Mouse (Mus musculus) midbrain, embryonic 11.5 days (tissue): ENCODE results near the gene Siae. TPM values are rescaled to one million over a fixed set of nuclear protein-coding genes. Genes with fewer than 3 reads are reported as not detected.

Experiments used
- ATAC-seq: fragments of 200-750 bp; cut with Nextera tagmentation; 2 replicates; pipeline ENCODE4 v1.8.0; 2017; ENCODE audit warnings: moderate TSS enrichment, moderate library complexity; ENCODE audit not compliant: low FRiP score
- DNase-seq: peaks from one replicate; pipeline ENCODE4 v3.0.0; 2015; ENCODE audit warnings: low spot score; ENCODE audit errors: missing footprints
- H3K27ac ChIP-seq: fragments of 300-500 bp; sonication (generic); 2 replicates; pipeline ENCODE4 v1.5.1; 2014; ENCODE audit warnings: low read depth, low read length
- H3K27me3 ChIP-seq: fragments of 300-500 bp; sonication (generic); 2 replicates; pipeline ENCODE4 v1.6.1; 2014; ENCODE audit warnings: mild to moderate bottlenecking, low read length, moderate library complexity, mixed read lengths; ENCODE audit not compliant: control insufficient read depth, insufficient read depth
- H3K36me3 ChIP-seq: fragments of 300-500 bp; sonication (generic); 2 replicates; pipeline ENCODE4 v1.6.1; 2014; ENCODE audit warnings: mild to moderate bottlenecking, low read length, moderate library complexity, mixed read lengths; ENCODE audit not compliant: control insufficient read depth, insufficient read depth
- H3K4me1 ChIP-seq: fragments of 300-500 bp; sonication (generic); 2 replicates; pipeline ENCODE4 v1.6.1; 2014; ENCODE audit warnings: low read length; ENCODE audit not compliant: control insufficient read depth, insufficient read depth
- H3K4me2 ChIP-seq: fragments of 300-500 bp; sonication (generic); 2 replicates; pipeline ENCODE4 v1.6.1; 2014; ENCODE audit warnings: mild to moderate bottlenecking, moderate library complexity
- H3K4me3 ChIP-seq: fragments of 300-500 bp; sonication (generic); 2 replicates; pipeline ENCODE4 v1.5.1; 2014; ENCODE audit warnings: low read depth, low read length
- H3K9ac ChIP-seq: fragments of 300-500 bp; sonication (generic); 2 replicates; pipeline ENCODE4 v1.6.1; 2014; ENCODE audit warnings: low read length
- H3K9me3 ChIP-seq: fragments of 300-500 bp; sonication (generic); 2 replicates; pipeline ENCODE4 v1.6.1; 2016; ENCODE audit warnings: low read length; ENCODE audit not compliant: control insufficient read depth
- WGBS: fragments of 180-500 bp; shearing (Covaris S2); extraction: QIAGEN DNeasy Blood & Tissue Kit; methylation state at CpG from one replicate; pipeline ENCODE4 v1.1.7; 2014; 5-methylcytosine and 5-hydroxymethylcytosine counted together
- polyA plus RNA-seq: library from polyadenylated mRNA; unstranded; fragments of >200 nt; fragmentation: Nextera tagmentation; extraction: Ambion mirVana; gene quantifications from 2 replicates; pipeline ENCODE4 v1.2.1, GENCODE M21; 2014

Gene Siae
- polyA plus RNA-seq, 1 experiment from 2014 or later, result 7.7 TPM

- Histone ChIP-seq H3K36me3 (peaks cover 5% of the 10 kb centered on the region), H3K9ac (no peak overlapping the region), H3K4me3 (no peak overlapping the region), H3K27me3 (peaks cover 51% of the 10 kb centered on the region), H3K9me3 (peaks cover 3% of the 10 kb centered on the region; the same call in 1 of the 2 replicates), H3K4me1 (peaks cover 15% of the 10 kb centered on the region), H3K27ac (no peak overlapping the region), H3K4me2 (peak overlapping the region; percentile 19; the same call in 1 of the 2 replicates)
- ATAC-seq, result peak; percentile 17; the same call in 1 of the 2 replicates
- peak; percentile 92 for DNase-seq
- WGBS, result 20% methylated on average over 21 of the region's 21 CpGs
Observed at GRCm38 (mm10) chr9:37526443-37527395, 28.8 kb upstream of the Siae start.

GRCm38 (mm10) chr9:37527396-37528224 lies 27.9 kb upstream of the Siae start, which contains the start of gene Esam:
Gene Esam (plus strand): TSS chr9:37528078.
- Histone ChIP-seq H3K36me3 (peaks cover 5% of the 10 kb centered on the region), H3K27ac (no peak within 1 kb of the TSS; the same call in 1 of the 2 replicates), H3K4me3 (peak within 1 kb of the TSS; percentile 7; the same call in 1 of the 2 replicates), H3K27me3 (peaks cover 57% of the 10 kb centered on the region), H3K9me3 (peaks cover 3% of the 10 kb centered on the region; the same call in 1 of the 2 replicates), H3K4me1 (peaks cover 15% of the 10 kb centered on the region), H3K4me2 (peak within 1 kb of the TSS; percentile 19), H3K9ac (peak within 1 kb of the TSS; percentile 27)
- peak; percentile 33 for ATAC-seq
- 2% methylated on average over 41 of the region's 41 CpGs for WGBS
- DNase-seq, result peak; percentile 93

- no peak overlapping the region; the same call in 1 of the 2 replicates for H3K4me2 ChIP-seq
- 18% methylated on average over 9 of the region's 9 CpGs for WGBS
- H3K9me3 ChIP-seq, result peaks cover 3% of the 10 kb centered on the region; the same call in 1 of the 2 replicates
- DNase-seq (peak; percentile 91), ATAC-seq (no peak)
- peaks cover 15% of the 10 kb centered on the region for H3K4me1 ChIP-seq
- no peaks in the 10 kb centered on the region for H3K36me3 ChIP-seq
- no peak overlapping the region; the same call in 1 of the 2 replicates for H3K27ac ChIP-seq
- H3K4me3 ChIP-seq, result no peak overlapping the region
- H3K9ac ChIP-seq, result peak overlapping the region; percentile 4; the same call in 1 of the 2 replicates
- H3K27me3 ChIP-seq, result peaks cover 60% of the 10 kb centered on the region
Observed at GRCm38 (mm10) chr9:37528225-37528970, 27.1 kb upstream of the Siae start.

- under 1% methylated on average over 32 of the region's 32 CpGs for WGBS
- H3K27me3 ChIP-seq, result peaks cover 60% of the 10 kb centered on the region
- H3K27ac ChIP-seq, result no peak overlapping the region
- peak; percentile 94 for DNase-seq
- H3K4me1 ChIP-seq, result peaks cover 15% of the 10 kb centered on the region
- H3K4me2 ChIP-seq, result peak overlapping the region; percentile 38
- H3K4me3 ChIP-seq, result peak overlapping the region; percentile 15
- ATAC-seq, result peak; percentile 43
- H3K36me3 ChIP-seq, result no peaks in the 10 kb centered on the region
- H3K9ac ChIP-seq, result peak overlapping the region; percentile 13; the same call in 1 of the 2 replicates
- H3K9me3 ChIP-seq, result peaks cover 3% of the 10 kb centered on the region; the same call in 1 of the 2 replicates
Observed at GRCm38 (mm10) chr9:37530031-37530887, 25.2 kb upstream of the Siae start.

- H3K4me2 ChIP-seq, result peak overlapping the region; percentile 38
- peaks cover 15% of the 10 kb centered on the region for H3K4me1 ChIP-seq
- peak overlapping the region; percentile 15 for H3K4me3 ChIP-seq
- DNase-seq (peak; percentile 95), ATAC-seq (peak; percentile 73; the same call in 1 of the 2 replicates)
- WGBS, result 1% methylated on average over 31 of the region's 31 CpGs
- H3K9ac ChIP-seq, result peak overlapping the region; percentile 22; the same call in 1 of the 2 replicates
- H3K27ac ChIP-seq, result no peak overlapping the region
- H3K36me3 ChIP-seq, result no peaks in the 10 kb centered on the region
- peaks cover 55% of the 10 kb centered on the region for H3K27me3 ChIP-seq
- H3K9me3 ChIP-seq, result peaks cover 2% of the 10 kb centered on the region; the same call in 1 of the 2 replicates
Observed at GRCm38 (mm10) chr9:37530888-37531705, 24.4 kb upstream of the Siae start.

- no peak overlapping the region for H3K9ac ChIP-seq
- DNase-seq (no peak), ATAC-seq (no peak)
- H3K36me3 ChIP-seq, result no peaks in the 10 kb centered on the region
- WGBS, result 87% methylated on average over 4 of the region's 4 CpGs
- no peaks in the 10 kb centered on the region for H3K4me1 ChIP-seq
- peaks cover 10% of the 10 kb centered on the region; the same call in 1 of the 2 replicates for H3K27me3 ChIP-seq
- no peak overlapping the region for H3K4me3 ChIP-seq
- no peak overlapping the region for H3K27ac ChIP-seq
- no peak overlapping the region for H3K4me2 ChIP-seq
- H3K9me3 ChIP-seq, result no peaks in the 10 kb centered on the region
Observed at GRCm38 (mm10) chr9:37536851-37537250, 18.6 kb upstream of the Siae start.

GRCm38 (mm10) chr9:37537658-37538250 lies 17.7 kb upstream of the Siae start:
- WGBS, result 77% methylated on average over 5 of the region's 5 CpGs

More at GRCm38 (mm10) chr9:37537658-37538250, 17.7 kb upstream of the Siae start:
- no peaks in the 10 kb centered on the region for H3K4me1 ChIP-seq
- H3K9ac ChIP-seq, result no peak overlapping the region
- no peaks in the 10 kb centered on the region for H3K36me3 ChIP-seq
- peaks cover 4% of the 10 kb centered on the region; the same call in 1 of the 2 replicates for H3K27me3 ChIP-seq
- no peak for ATAC-seq
- H3K9me3 ChIP-seq, result no peaks in the 10 kb centered on the region
- no peak for DNase-seq
- H3K4me3 ChIP-seq, result no peak overlapping the region
- no peak overlapping the region for H3K4me2 ChIP-seq
- no peak overlapping the region for H3K27ac ChIP-seq
